Mouse (Mus musculus): ENCODE measurements at regions not wholly inside any gene's neighbourhood (a gene's known extent, or its start where the extent isn't known, plus 50 kb on each side); places are given as distances from the start of the nearest gene placed in this dataset.

GRCm38 (mm10) chr1:13851144-13851543, 2242.0 kb downstream of the 4930444P10Rik start:
- TF ChIP-seq POLR2A (IDR thresholded peaks at IDR 0.05; ENCODE audit: borderline replicate concordance, low read depth, low read length), result no peak
- no peak for TF ChIP-seq CTCF (IDR thresholded peaks at IDR 0.05; ENCODE audit: low read depth, low read length)
- Histone ChIP-seq H3K4me3 (ENCODE audit: insufficient read depth, low read length) (no peak overlapping the region), H3K27ac (ENCODE audit: insufficient read depth, low read depth, low read length) (no peak overlapping the region), H3K4me1 (ENCODE audit: control insufficient read depth, insufficient read depth, low read length) (no peaks in the 10 kb centered on the region)

- TF ChIP-seq CTCF (IDR thresholded peaks at IDR 0.05; ENCODE audit: low read depth, low read length), result no peak
- no peak for TF ChIP-seq POLR2A (IDR thresholded peaks at IDR 0.05; ENCODE audit: borderline replicate concordance, low read depth, low read length)
- no peak overlapping the region for H3K27ac ChIP-seq (ENCODE audit: insufficient read depth, low read depth, low read length)
- no peak overlapping the region for H3K4me3 ChIP-seq (ENCODE audit: insufficient read depth, low read length)
- H3K4me1 ChIP-seq (ENCODE audit: control insufficient read depth, insufficient read depth, low read length), result no peaks in the 10 kb centered on the region
Observed at GRCm38 (mm10) chr1:13849071-13849470, 2244.1 kb downstream of the 4930444P10Rik start.

- Histone ChIP-seq H3K4me1 (ENCODE audit: control insufficient read depth, insufficient read depth, low read length) (no peaks in the 10 kb centered on the region), H3K4me3 (ENCODE audit: insufficient read depth, low read length) (no peak overlapping the region), H3K27ac (ENCODE audit: insufficient read depth, low read depth, low read length) (no peak overlapping the region)
- TF ChIP-seq CTCF (IDR thresholded peaks at IDR 0.05; ENCODE audit: low read depth, low read length) (no peak), POLR2A (IDR thresholded peaks at IDR 0.05; ENCODE audit: borderline replicate concordance, low read depth, low read length) (no peak)
Observed at GRCm38 (mm10) chr1:13846336-13846865, 2246.7 kb downstream of the 4930444P10Rik start.

- TF ChIP-seq POLR2A (IDR thresholded peaks at IDR 0.05; ENCODE audit: borderline replicate concordance, low read depth, low read length), result no peak
- no peak for TF ChIP-seq CTCF (IDR thresholded peaks at IDR 0.05; ENCODE audit: low read depth, low read length)
- Histone ChIP-seq H3K27ac (ENCODE audit: insufficient read depth, low read depth, low read length) (no peak overlapping the region), H3K4me1 (ENCODE audit: control insufficient read depth, insufficient read depth, low read length) (peaks cover 3% of the 10 kb centered on the region; the same call in 1 of the 2 replicates), H3K4me3 (ENCODE audit: insufficient read depth, low read length) (no peak overlapping the region)
Observed at GRCm38 (mm10) chr1:13840309-13840622, 2252.9 kb downstream of the 4930444P10Rik start.

GRCm38 (mm10) chr1:13839619-13840308, 2253.4 kb downstream of the 4930444P10Rik start:
- no peak overlapping the region for H3K4me3 ChIP-seq (ENCODE audit: insufficient read depth, low read length)
- TF ChIP-seq CTCF (IDR thresholded peaks at IDR 0.05; ENCODE audit: low read depth, low read length) (no peak), POLR2A (IDR thresholded peaks at IDR 0.05; ENCODE audit: borderline replicate concordance, low read depth, low read length) (no peak)
- no peak overlapping the region for H3K27ac ChIP-seq (ENCODE audit: insufficient read depth, low read depth, low read length)
- H3K4me1 ChIP-seq (ENCODE audit: control insufficient read depth, insufficient read depth, low read length), result peaks cover 3% of the 10 kb centered on the region; the same call in 1 of the 2 replicates

GRCm38 (mm10) chr1:13834860-13835840, 2258.0 kb downstream of the 4930444P10Rik start:
- TF ChIP-seq POLR2A (IDR thresholded peaks at IDR 0.05; ENCODE audit: borderline replicate concordance, low read depth, low read length) (no peak), CTCF (IDR thresholded peaks at IDR 0.05; ENCODE audit: low read depth, low read length) (no peak)
- Histone ChIP-seq H3K4me3 (ENCODE audit: insufficient read depth, low read length) (no peak overlapping the region), H3K4me1 (ENCODE audit: control insufficient read depth, insufficient read depth, low read length) (peaks cover 3% of the 10 kb centered on the region; the same call in 1 of the 2 replicates), H3K27ac (ENCODE audit: insufficient read depth, low read depth, low read length) (no peak overlapping the region)

- Histone ChIP-seq H3K27ac (ENCODE audit: insufficient read depth, low read depth, low read length) (no peak overlapping the region), H3K4me3 (ENCODE audit: insufficient read depth, low read length) (no peak overlapping the region), H3K4me1 (ENCODE audit: control insufficient read depth, insufficient read depth, low read length) (no peaks in the 10 kb centered on the region)
- TF ChIP-seq POLR2A (IDR thresholded peaks at IDR 0.05; ENCODE audit: borderline replicate concordance, low read depth, low read length), result no peak
- no peak for TF ChIP-seq CTCF (IDR thresholded peaks at IDR 0.05; ENCODE audit: low read depth, low read length)
Observed at GRCm38 (mm10) chr1:13807786-13808185, 2285.3 kb downstream of the 4930444P10Rik start.

- H3K4me1 ChIP-seq (ENCODE audit: control insufficient read depth, insufficient read depth, low read length), result no peaks in the 10 kb centered on the region
- no peak overlapping the region for H3K4me3 ChIP-seq (ENCODE audit: insufficient read depth, low read length)
- TF ChIP-seq POLR2A (IDR thresholded peaks at IDR 0.05; ENCODE audit: borderline replicate concordance, low read depth, low read length) (no peak), CTCF (IDR thresholded peaks at IDR 0.05; ENCODE audit: low read depth, low read length) (no peak)
- H3K27ac ChIP-seq (ENCODE audit: insufficient read depth, low read depth, low read length), result no peak overlapping the region
Observed at GRCm38 (mm10) chr1:13800460-13800859, 2292.7 kb downstream of the 4930444P10Rik start.

GRCm38 (mm10) chr1:13798848-13799247, 2294.3 kb downstream of the 4930444P10Rik start:
- Histone ChIP-seq H3K4me1 (ENCODE audit: control insufficient read depth, insufficient read depth, low read length) (no peaks in the 10 kb centered on the region), H3K27ac (ENCODE audit: insufficient read depth, low read depth, low read length) (no peak overlapping the region)
- TF ChIP-seq CTCF (IDR thresholded peaks at IDR 0.05; ENCODE audit: low read depth, low read length), result no peak
- TF ChIP-seq POLR2A (IDR thresholded peaks at IDR 0.05; ENCODE audit: borderline replicate concordance, low read depth, low read length), result no peak

More at GRCm38 (mm10) chr1:13798848-13799247, 2294.3 kb downstream of the 4930444P10Rik start:
- no peak overlapping the region for H3K4me3 ChIP-seq (ENCODE audit: insufficient read depth, low read length)

All from bone marrow macrophage, adult 2 months (primary cell).